Mouse (Mus musculus): ENCODE data around the gene Aim2.

Aim2 gene

GRCm38 (mm10) chr1:173348527-173348926, 2.2 kb upstream of the Aim2 start:
- no peak for DNase-seq (ENCODE audit: low spot score in 2 of 2)

- no peak for DNase-seq (ENCODE audit: low spot score in 2 of 2)
These were observed 1.5 kb upstream of the Aim2 start for GRCm38 (mm10) chr1:173349192-173349591.

GRCm38 (mm10) chr1:173349946-173350345, 733 bp upstream of the Aim2 start:
- DNase-seq (ENCODE audit: low spot score in 2 of 2), result peak in 1 of 2 experiments; percentile 52

GRCm38 (mm10) chr1:173355107-173355846, 4.6 kb downstream of the Aim2 start:
- DNase-seq (ENCODE audit: low spot score in 2 of 2), result no peak

- no peak for DNase-seq (ENCODE audit: low spot score in 2 of 2)
These were observed 6.0 kb downstream of the Aim2 start for GRCm38 (mm10) chr1:173356699-173357098.

GRCm38 (mm10) chr1:173357799-173358198, 7.1 kb downstream of the Aim2 start:
- no peak for DNase-seq (ENCODE audit: low spot score in 2 of 2)

GRCm38 (mm10) chr1:173359590-173360290, 9.1 kb downstream of the Aim2 start:
- peak in 1 of 2 experiments; percentile 45 for DNase-seq (ENCODE audit: low spot score in 2 of 2)

- DNase-seq (ENCODE audit: low spot score in 2 of 2), result no peak
These were observed 11.0 kb downstream of the Aim2 start for GRCm38 (mm10) chr1:173361651-173362050.

GRCm38 (mm10) chr1:173363436-173363835, 12.8 kb downstream of the Aim2 start:
- DNase-seq (ENCODE audit: low spot score in 2 of 2), result no peak

GRCm38 (mm10) chr1:173364125-173364800, 13.6 kb downstream of the Aim2 start:
- DNase-seq (ENCODE audit: low spot score in 2 of 2), result peak in 1 of 2 experiments; percentile 64

- DNase-seq (ENCODE audit: low spot score in 2 of 2), result peak in 1 of 2 experiments; percentile 33
These were observed 15.3 kb downstream of the Aim2 start for GRCm38 (mm10) chr1:173365970-173366409.

- DNase-seq (ENCODE audit: low spot score in 2 of 2), result no peak
These were observed 16.1 kb downstream of the Aim2 start for GRCm38 (mm10) chr1:173366701-173367355.

- peak; percentile 73 to 85 for DNase-seq (ENCODE audit: low spot score in 2 of 2)
These were observed 16.8 kb downstream of the Aim2 start, which contains the start of gene Cadm3 for GRCm38 (mm10) chr1:173367356-173368046. Gene Cadm3, minus strand, starts transcription at chr1:173367695.

GRCm38 (mm10) chr1:173369611-173370010, 18.9 kb downstream of the Aim2 start:
- DNase-seq (ENCODE audit: low spot score in 2 of 2), result no peak

- DNase-seq (ENCODE audit: low spot score in 2 of 2), result no peak
These were observed 19.8 kb downstream of the Aim2 start for GRCm38 (mm10) chr1:173370456-173370855.

- no peak for DNase-seq (ENCODE audit: low spot score in 2 of 2)
These were observed 20.9 kb downstream of the Aim2 start for GRCm38 (mm10) chr1:173371586-173371985.

GRCm38 (mm10) chr1:173374020-173374419, 23.3 kb downstream of the Aim2 start:
- no peak for DNase-seq (ENCODE audit: low spot score in 2 of 2)

GRCm38 (mm10) chr1:173377380-173378112, 26.9 kb downstream of the Aim2 start:
- DNase-seq (ENCODE audit: low spot score in 2 of 2), result peak; percentile 83 to 87

- no peak for DNase-seq (ENCODE audit: low spot score in 2 of 2)
These were observed 30.8 kb downstream of the Aim2 start for GRCm38 (mm10) chr1:173381436-173381835.

- no peak for DNase-seq (ENCODE audit: low spot score in 2 of 2)
These were observed 38.8 kb downstream of the Aim2 start for GRCm38 (mm10) chr1:173389431-173389830.
